Mouse (Mus musculus): ENCODE measurements at regions not wholly inside any gene's neighbourhood (a gene's known extent, or its start where the extent isn't known, plus 50 kb on each side); places are given as distances from the start of the nearest gene placed in this dataset.

DNA sequence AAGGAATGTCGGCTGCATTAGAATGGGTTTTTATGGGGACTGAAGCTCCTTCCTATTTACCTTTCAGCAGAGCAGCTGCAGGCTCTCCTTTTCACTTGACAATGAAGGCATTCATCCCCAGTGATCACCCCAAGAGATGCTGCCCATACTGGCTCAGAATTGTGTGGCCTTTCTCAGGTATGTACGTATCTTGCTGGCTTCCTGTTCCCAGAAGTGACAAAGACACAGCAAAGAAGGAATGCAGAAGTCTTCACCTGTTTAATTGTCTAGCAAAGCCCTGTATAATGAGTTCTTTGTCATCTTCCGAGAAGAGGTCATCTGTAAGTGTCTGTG lies 185.8 kb upstream of the Mpdz start:
- H3K27ac ChIP-seq (ENCODE audit: control insufficient read depth, low read depth, low read length): no peak overlapping the region
- no peak for DNase-seq (ENCODE audit: low read depth, low spot score)
- TF ChIP-seq RCOR1 (IDR thresholded peaks at IDR 0.05; ENCODE audit: low read depth, low read length) (no peak), POLR2A (IDR thresholded peaks at IDR 0.05; ENCODE audit: control insufficient read depth in 1 of 2, insufficient read depth in 1 of 2, low read depth in 1 of 2, low read length in 2 of 2, poor library complexity in 1 of 2) (no peak), BHLHE40 (IDR thresholded peaks at IDR 0.05; ENCODE audit: borderline replicate concordance, low read depth, low read length) (no peak), MYB (IDR thresholded peaks at IDR 0.05; ENCODE audit: low read depth, low read length) (no peak), MEF2A (IDR thresholded peaks at IDR 0.05; ENCODE audit: extremely low read depth, insufficient replicate concordance, low read depth, low read length, poor library complexity, severe bottlenecking) (no peak), ELF1 (IDR thresholded peaks at IDR 0.05; ENCODE audit: low read depth, low read length) (no peak), ZNF384 (IDR thresholded peaks at IDR 0.05; ENCODE audit: low read depth, low read length) (no peak), MAFK (IDR thresholded peaks at IDR 0.05; ENCODE audit: borderline replicate concordance, low read depth, low read length) (no peak), CTCF (IDR thresholded peaks at IDR 0.05 in 2 of 3, conservative IDR thresholded peaks at IDR 0.05 in 1 of 3; ENCODE audit: control insufficient read depth in 1 of 3, insufficient read depth in 1 of 3, low read depth in 2 of 3, low read length in 3 of 3, poor library complexity in 1 of 3, severe bottlenecking in 1 of 3) (no peak), MXI1 (IDR thresholded peaks at IDR 0.05; ENCODE audit: low read depth, low read length) (no peak), TCF12 (IDR thresholded peaks at IDR 0.05; ENCODE audit: low read depth, low read length) (no peak), ETS1 (IDR thresholded peaks at IDR 0.05; ENCODE audit: low read depth, low read length) (no peak), ZC3H11A (IDR thresholded peaks at IDR 0.05; ENCODE audit: low read depth, low read length) (no peak), GATA1 (IDR thresholded peaks at IDR 0.05; ENCODE audit: low read depth, low read length) (no peak), POLR2AphosphoS5 (IDR thresholded peaks at IDR 0.05; ENCODE audit: borderline replicate concordance, low read depth, low read length) (no peak), SIN3A (IDR thresholded peaks at IDR 0.05; ENCODE audit: low read length) (no peak)
- no peaks in the 10 kb centered on the region for H3K4me1 ChIP-seq (ENCODE audit: control insufficient read depth in 1 of 2, insufficient read depth in 2 of 2, low read length in 2 of 2)
- H3K79me2 ChIP-seq (ENCODE audit: control insufficient read depth, insufficient read depth, low read length, poor library complexity): no peaks in the 10 kb centered on the region
- no peaks in the 10 kb centered on the region for H3K36me3 ChIP-seq (ENCODE audit: control insufficient read depth in 1 of 2, insufficient read depth in 2 of 2, low read length in 2 of 2)
- H3K9me3 ChIP-seq (replicated peaks; ENCODE audit: insufficient read depth, low read length): no peaks in the 10 kb centered on the region
- H3K9ac ChIP-seq (ENCODE audit: control insufficient read depth, low read depth, low read length, poor library complexity, severe bottlenecking): no peak overlapping the region
- H3K27me3 ChIP-seq (ENCODE audit: control insufficient read depth in 1 of 2, insufficient read depth in 2 of 2, low read length in 2 of 2): no peaks in the 10 kb centered on the region
- no peak overlapping the region for H3K4me3 ChIP-seq (ENCODE audit: control insufficient read depth in 1 of 2, insufficient read depth in 1 of 2, low read depth in 2 of 2, low read length in 2 of 2)

- Histone ChIP-seq H3K79me2 (ENCODE audit: control insufficient read depth, insufficient read depth, low read length, poor library complexity) (no peaks in the 10 kb centered on the region), H3K9ac (ENCODE audit: control insufficient read depth, low read depth, low read length, poor library complexity, severe bottlenecking) (no peak overlapping the region), H3K9me3 (replicated peaks; ENCODE audit: insufficient read depth, low read length) (no peaks in the 10 kb centered on the region), H3K27ac (ENCODE audit: control insufficient read depth, low read depth, low read length) (no peak overlapping the region), H3K4me3 (ENCODE audit: control insufficient read depth in 1 of 2, insufficient read depth in 1 of 2, low read depth in 2 of 2, low read length in 2 of 2) (no peak overlapping the region), H3K4me1 (ENCODE audit: control insufficient read depth in 1 of 2, insufficient read depth in 2 of 2, low read length in 2 of 2) (no peaks in the 10 kb centered on the region), H3K36me3 (ENCODE audit: control insufficient read depth in 1 of 2, insufficient read depth in 2 of 2, low read length in 2 of 2) (no peaks in the 10 kb centered on the region), H3K27me3 (ENCODE audit: control insufficient read depth in 1 of 2, insufficient read depth in 2 of 2, low read length in 2 of 2) (no peaks in the 10 kb centered on the region)
- DNase-seq (ENCODE audit: low read depth, low spot score): no peak
- TF ChIP-seq MYC (IDR thresholded peaks at IDR 0.05; ENCODE audit: low read depth, low read length): no peak
- TF ChIP-seq ELF1 (IDR thresholded peaks at IDR 0.05; ENCODE audit: low read depth, low read length): no peak
- TF ChIP-seq POLR2AphosphoS5 (IDR thresholded peaks at IDR 0.05; ENCODE audit: borderline replicate concordance, low read depth, low read length): no peak
- TF ChIP-seq KAT2A (conservative IDR thresholded peaks at IDR 0.05; ENCODE audit: low read depth, low read length): no peak
- TF ChIP-seq ZC3H11A (IDR thresholded peaks at IDR 0.05; ENCODE audit: low read depth, low read length): no peak
- TF ChIP-seq USF2 (IDR thresholded peaks at IDR 0.05; ENCODE audit: borderline replicate concordance in 1 of 2, insufficient read depth in 1 of 2, low read depth in 1 of 2, low read length in 2 of 2): no peak
- no peak for TF ChIP-seq TCF12 (IDR thresholded peaks at IDR 0.05; ENCODE audit: low read depth, low read length)
- TF ChIP-seq MAZ (IDR thresholded peaks at IDR 0.05; ENCODE audit: low read depth, low read length): no peak
- TF ChIP-seq USF1 (IDR thresholded peaks at IDR 0.05; ENCODE audit: low read depth, low read length): no peak
- no peak for TF ChIP-seq MYB (IDR thresholded peaks at IDR 0.05; ENCODE audit: low read depth, low read length)
- TF ChIP-seq ZKSCAN1 (IDR thresholded peaks at IDR 0.05; ENCODE audit: low read depth, low read length): no peak
- TF ChIP-seq POLR2A (IDR thresholded peaks at IDR 0.05; ENCODE audit: control insufficient read depth in 1 of 2, insufficient read depth in 1 of 2, low read depth in 1 of 2, low read length in 2 of 2, poor library complexity in 1 of 2): no peak
Observed at GRCm38 (mm10) chr4:81627714-81628495, 185.3 kb upstream of the Mpdz start.

Data from MEL (cell line).